Mouse (Mus musculus): ENCODE measurements around the gene Tgfbr3. TPM values are rescaled to one million over a fixed set of nuclear protein-coding genes. Genes with fewer than 3 reads are reported as not detected.

Tgfbr3 gene
- total RNA-seq, 4 experiments from 2014 or later = 11.7 to 20.0 (median 15.3) TPM

- no peak for DNase-seq (ENCODE audit: low spot score in 2 of 2)
Measured at GRCm38 (mm10) chr5:107177248-107177647, 112.2 kb downstream of the Tgfbr3 start.

GRCm38 (mm10) chr5:107176796-107177195, 112.6 kb downstream of the Tgfbr3 start:
- no peak for DNase-seq (ENCODE audit: low spot score in 2 of 2)

DNA sequence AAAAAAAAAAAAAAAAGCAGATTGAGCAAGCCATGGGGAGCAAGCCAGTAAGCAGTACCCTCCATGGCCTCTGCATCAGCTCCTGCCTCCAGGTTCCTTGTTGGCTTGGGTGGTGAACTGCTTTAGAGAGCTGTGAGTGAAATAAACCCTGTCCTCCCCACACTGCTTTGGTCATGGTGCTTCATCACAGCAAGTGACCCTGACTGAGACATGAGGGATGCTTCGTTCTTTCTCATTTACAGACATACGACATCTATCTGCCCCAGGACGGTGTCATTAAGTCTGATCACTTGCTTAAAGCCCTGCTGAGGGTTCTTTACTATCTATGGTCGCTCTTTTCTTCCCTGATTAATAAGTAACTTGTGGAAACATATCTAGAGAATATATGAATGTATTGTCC, 113.2 kb downstream of the Tgfbr3 start:
- DNase-seq (ENCODE audit: low spot score in 2 of 2) = no peak

GRCm38 (mm10) chr5:107174188-107174587, 115.2 kb downstream of the Tgfbr3 start:
- DNase-seq (ENCODE audit: low spot score in 2 of 2) = no peak

DNA sequence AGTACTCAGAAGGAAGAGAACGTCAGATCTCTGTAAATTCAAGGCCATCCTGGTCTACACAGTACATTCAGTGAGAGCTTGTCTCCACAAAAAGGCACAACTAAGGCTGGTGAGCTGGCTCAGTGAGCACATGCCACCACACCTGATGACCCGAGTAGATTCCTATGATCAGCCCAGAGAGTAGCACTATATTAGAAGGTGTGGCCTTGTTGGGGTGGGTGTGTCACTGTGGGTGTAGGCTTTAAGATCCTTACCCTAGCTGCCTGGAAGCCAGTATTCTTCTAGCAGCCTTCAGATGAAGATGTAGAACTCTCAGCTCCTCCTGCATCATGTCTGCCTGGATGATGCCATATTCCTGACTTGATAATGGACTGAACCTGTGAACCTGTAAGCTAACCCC, 115.9 kb downstream of the Tgfbr3 start:
- DNase-seq (ENCODE audit: low spot score in 2 of 2) = no peak

GRCm38 (mm10) chr5:107171861-107172260, 117.6 kb downstream of the Tgfbr3 start:
- DNase-seq (ENCODE audit: low spot score in 2 of 2) = no peak

DNA sequence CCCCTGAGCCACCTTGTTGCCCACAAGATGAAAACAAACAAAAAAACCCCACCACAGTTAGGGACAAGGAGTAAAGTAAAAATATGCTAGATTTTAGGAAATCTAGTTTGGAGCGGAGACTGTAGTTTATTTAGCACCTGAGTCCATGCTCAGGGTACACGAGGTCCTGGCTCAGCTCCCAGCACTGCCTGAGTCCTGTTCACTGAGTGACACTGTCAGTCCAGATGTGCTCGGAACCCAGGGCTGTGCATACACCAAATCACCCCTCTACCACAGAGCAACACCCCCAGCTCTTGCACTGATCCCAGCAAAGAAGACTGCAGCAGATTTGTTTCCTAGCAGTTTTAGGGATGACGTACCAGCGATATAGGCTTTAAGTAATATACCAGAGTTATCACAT, 119.6 kb downstream of the Tgfbr3 start:
- DNase-seq (ENCODE audit: low spot score in 2 of 2) = no peak

DNA sequence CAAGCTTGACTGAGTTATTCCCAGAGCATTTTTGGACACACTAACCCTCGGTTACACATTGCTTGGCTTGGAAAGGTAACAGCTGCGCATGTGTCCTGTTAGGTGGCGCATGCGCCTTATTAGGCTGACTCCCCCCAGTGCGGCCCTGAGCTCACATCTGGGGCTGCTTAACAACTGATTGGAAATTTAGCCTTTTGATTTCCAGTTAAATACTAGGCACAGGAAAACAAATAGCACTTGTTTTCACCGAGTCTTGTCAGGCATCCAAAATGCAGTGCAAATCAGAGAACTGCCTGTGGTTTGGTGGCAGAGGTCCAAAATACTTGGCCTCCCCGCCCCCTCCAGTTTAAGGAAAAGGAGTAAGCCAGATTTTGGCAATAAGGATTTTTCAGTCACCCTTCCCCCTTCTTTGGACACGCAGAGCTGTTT, 121.5 kb downstream of the Tgfbr3 start:
- DNase-seq (ENCODE audit: low spot score in 2 of 2) = peak; percentile 80 to 88

DNA sequence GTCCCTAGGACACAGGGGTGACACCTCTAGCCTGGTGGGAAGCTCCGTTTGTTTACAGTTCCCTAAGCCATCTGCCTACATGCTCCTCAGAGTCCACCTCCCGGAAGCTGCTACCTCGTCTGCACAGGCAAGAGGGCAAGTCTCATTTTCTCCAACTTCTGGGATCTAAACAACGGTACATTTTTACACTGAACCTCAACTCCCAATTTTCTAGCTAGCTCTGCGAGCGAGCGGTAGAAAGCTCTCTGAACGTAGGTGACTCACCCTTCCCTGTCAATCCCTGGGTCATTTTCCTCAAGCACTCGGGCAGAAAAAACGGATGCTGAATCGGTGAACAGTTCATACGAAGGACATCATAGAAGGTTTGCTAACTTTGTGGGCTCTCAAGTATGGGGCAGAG, 122.1 kb downstream of the Tgfbr3 start:
- no peak for DNase-seq (ENCODE audit: low spot score in 2 of 2)

GRCm38 (mm10) chr5:107166659-107167370, 122.6 kb downstream of the Tgfbr3 start:
- no peak for DNase-seq (ENCODE audit: low spot score in 2 of 2)

DNA sequence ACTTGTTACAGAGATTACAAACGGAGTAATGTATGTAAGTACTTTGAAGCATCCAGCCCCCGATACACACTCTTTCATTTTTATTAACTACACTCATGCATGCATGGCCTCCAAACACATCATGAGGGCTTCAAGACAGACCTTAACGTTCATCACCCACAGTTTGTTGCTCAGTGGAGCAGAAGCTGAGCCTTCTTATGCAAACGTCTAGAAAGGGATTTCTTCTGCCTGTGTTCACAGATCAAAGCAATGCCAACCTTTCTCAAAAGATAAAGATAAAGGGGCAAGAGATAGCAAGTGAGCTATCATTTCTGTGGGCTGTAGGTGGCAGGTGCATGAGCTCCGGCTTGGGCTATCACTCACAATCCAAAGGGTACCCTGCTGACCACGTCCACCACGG, 123.7 kb downstream of the Tgfbr3 start:
- no peak for DNase-seq (ENCODE audit: low spot score in 2 of 2)

DNA sequence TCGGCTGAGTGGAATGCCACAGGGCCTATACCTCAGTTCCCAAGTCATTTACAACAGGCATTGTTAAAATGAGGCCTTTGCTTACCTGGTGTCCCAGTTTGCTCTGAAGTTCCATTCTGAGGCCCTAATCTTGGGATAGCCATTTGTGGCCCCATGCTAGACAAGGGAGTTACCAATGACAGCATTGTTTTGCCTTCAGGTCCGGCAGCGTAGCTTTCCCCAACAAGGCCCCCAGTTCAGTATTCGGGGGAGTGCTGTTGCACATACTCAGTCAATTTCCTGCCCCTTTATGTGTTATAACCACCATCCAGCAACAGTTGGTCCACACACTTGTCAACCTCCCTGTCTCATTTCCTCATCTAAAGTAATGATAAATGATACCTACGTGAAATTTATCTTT, 124.2 kb downstream of the Tgfbr3 start:
- no peak for DNase-seq (ENCODE audit: low spot score in 2 of 2)

- no peak for DNase-seq (ENCODE audit: low spot score in 2 of 2)
Measured at GRCm38 (mm10) chr5:107164856-107165255, 124.6 kb downstream of the Tgfbr3 start.

DNA sequence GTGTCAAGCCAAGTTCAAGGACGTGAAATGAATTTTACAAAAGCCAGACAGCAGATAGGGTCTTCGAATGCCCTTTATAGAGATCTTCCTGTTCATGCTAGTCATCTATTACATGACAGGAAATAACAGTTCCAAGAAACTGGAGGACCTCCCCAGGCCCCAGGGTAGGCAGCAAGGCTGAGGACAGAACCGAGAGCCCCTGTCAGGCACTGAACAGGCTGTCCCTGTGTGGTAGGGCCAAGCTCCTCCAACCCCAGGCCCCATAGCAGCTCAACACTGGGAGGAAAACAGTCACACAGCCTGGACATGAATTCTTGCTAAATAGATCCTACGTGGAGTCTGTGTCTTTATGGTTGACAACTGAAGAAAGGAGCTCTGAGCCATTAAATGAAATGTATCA, 125.3 kb downstream of the Tgfbr3 start:
- no peak for DNase-seq (ENCODE audit: low spot score in 2 of 2)

DNA sequence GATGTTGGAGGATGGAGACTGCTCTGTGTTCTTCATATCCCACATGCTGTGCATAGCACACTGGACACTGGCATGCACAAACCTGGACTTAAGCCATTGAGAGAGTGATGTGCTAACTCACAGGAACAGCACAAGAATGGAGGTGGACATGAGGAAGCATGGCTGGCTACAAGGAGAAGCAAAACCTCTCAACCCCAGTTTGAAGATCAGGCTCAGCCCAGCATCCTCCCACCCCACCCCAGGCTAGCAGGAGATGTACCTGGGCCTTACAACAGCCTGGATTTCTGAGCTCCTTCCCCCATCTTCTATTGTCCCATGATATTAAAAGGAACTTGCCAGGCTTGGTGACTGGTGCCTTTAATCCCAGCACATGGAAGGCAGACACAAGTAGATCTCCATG, 126.1 kb downstream of the Tgfbr3 start:
- no peak for DNase-seq (ENCODE audit: low spot score in 2 of 2)

DNA sequence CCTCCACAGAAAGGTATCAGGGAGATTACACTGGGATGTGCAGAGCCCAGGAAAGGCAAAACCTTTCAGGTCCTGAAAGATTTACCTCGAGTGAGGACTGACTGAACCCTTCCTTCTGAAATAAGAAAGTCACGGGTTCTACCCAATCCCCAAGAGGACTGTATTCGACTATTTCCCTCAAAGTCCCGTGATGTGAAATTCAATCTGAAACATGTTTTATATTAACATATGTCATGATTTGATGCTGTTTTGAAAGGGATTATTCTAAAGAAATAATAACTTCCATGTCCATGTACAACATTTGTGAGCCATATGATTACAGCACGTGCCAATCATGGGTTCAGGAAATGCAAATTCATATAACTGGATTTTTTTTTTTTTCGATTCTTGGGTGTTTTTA, 126.6 kb downstream of the Tgfbr3 start:
- DNase-seq (ENCODE audit: low spot score in 2 of 2) = no peak

GRCm38 (mm10) chr5:107162319-107162718, 127.1 kb downstream of the Tgfbr3 start:
- DNase-seq (ENCODE audit: low spot score in 2 of 2) = no peak

DNA sequence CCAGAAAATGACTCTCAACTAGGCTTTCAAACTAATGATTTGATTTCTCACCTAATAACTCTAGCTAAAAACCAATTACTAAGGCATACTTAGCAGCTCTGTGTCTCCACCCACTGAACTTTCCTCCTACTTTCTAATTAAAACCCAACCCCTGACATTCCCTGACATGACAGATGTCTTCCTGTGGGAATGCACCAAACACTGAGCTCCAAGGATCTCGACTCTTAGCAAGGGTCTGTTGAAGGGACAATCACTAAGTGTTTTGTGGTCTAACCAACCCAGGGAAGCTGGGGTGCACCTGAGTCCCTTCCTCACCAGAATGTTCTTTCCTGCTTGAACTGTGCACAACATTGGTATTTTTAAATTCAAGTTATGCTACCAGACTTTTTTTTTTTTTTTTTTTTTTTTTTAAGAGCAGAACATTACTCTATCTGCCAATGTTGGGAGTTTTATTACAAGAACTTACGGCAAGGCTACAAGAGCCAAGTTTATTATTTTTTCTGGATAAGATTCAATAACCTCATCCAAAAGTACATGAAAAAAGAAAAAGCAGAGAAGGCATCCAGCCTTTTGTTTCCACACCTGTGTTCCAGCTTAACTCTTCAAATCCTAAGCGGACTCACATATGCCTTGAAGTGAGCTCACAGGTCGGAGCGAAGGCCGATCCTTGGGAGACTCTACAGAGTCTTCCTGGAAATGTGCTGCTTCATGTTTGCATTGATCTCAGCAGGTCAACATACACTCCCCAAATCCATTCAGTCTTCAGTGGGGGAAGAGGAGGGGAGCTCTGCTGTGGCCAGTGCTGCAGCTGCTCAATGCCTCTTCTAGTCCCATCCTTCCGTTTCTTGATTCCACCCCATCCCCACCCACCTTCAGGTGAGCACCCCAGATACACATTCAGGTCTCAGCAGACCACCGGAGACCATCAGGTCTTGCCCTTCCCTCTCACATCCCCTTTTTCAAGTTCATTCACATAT, 129.2 kb downstream of the Tgfbr3 start:
- no peak for DNase-seq (ENCODE audit: low spot score in 2 of 2)

DNA sequence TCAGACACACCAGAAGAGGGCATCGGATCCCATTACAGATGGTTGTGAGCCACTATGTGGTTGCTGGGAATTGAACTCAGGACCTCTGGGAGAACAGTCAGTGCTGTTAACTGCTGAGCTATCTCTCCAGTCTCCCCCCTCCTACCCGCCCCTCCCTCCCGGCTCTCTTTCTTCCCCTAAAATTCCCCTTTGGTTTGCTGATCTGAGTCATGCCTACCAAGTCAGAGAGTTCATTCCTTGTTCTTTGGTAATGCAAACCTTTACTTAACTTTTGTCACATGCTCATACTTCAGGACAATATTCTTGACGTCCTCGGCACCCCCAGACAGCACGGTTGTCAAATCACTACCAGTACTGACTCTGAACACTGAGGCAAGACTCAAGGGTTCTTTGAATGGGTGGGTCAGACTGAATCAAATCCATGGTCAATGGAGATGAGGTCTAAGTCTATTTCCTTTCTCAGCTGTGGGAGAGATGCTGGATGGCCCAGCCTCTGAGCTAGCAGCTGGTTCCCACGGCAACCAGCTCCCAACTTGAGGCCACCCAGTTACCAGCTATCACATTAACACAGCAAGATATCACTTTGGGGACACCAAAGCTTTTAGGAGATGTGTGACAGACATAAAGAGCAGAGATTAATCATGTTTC, 130.8 kb downstream of the Tgfbr3 start:
- no peak for DNase-seq (ENCODE audit: low spot score in 2 of 2)

- peak; percentile 24 to 48 for DNase-seq (ENCODE audit: low spot score in 2 of 2)
Measured at GRCm38 (mm10) chr5:107157384-107157783, 132.0 kb downstream of the Tgfbr3 start.

DNA sequence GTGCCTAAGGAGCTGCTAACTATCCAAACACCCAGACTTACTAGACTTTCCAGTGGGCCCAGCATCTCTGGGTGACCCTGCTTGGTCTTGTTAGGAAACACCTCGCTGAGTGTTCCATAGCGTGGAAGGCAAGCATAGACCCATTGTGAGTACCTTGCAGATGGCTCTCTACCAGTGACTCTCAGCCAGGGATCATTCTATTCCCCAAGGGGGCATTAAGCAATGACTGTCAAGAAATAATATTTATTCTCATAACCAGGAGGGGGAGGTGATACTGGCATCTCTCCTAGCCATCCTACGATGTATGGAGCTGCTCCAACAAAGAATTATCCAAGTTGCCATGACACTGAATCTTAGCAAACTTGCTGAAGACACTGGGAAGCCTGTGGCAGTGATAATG, 133.3 kb downstream of the Tgfbr3 start:
- DNase-seq (ENCODE audit: low spot score in 2 of 2) = no peak

GRCm38 (mm10) chr5:107152989-107153388, 136.4 kb downstream of the Tgfbr3 start:
- DNase-seq (ENCODE audit: low spot score in 2 of 2) = no peak

Data from gastrocnemius, adult 8-10 months (tissue).